Mouse (Mus musculus): Measurements from ENCODE around the gene Zfp94. TPM values are rescaled to one million over a fixed set of nuclear protein-coding genes. Genes with fewer than 3 reads are reported as not detected.

Zfp94 gene
- polyA plus RNA-seq (2012; rRNA removed), result 7.2 and 7.4 TPM in 2 replicates

DNA sequence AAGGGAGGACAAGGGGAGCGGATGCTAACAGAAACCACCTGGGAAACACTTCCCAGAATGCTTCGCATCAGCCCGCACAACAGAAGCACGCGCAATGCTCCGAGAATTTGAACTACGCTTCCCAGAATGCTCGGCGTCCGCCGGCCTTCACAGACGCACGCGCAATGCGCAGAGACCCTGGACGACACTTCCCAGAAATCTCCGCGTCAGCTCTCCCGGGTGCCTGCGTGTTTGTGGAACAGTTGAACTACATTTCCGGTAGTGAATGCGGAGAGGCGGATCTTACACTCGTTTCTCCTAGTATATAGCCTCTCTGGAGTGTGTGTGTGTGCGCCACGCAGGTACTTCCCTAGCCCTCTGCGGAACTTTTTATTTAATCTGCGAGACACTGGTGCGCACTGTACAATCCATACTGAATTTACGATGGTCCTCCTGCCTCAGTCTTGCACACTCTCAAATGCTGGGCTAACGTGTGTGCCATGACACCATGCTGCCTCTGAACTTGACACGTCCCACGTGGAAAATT, at the start of gene Zfp94:
Gene Zfp94 (minus strand): TSS at position 100 of the 526 bp plus-strand sequence.
- DNase-seq (ENCODE audit: low read depth), result peak; percentile 67

GRCm38 (mm10) chr7:24365258-24366014, 49.0 kb upstream of the Zfp94 start:
- no peak for DNase-seq (ENCODE audit: low read depth)

DNA sequence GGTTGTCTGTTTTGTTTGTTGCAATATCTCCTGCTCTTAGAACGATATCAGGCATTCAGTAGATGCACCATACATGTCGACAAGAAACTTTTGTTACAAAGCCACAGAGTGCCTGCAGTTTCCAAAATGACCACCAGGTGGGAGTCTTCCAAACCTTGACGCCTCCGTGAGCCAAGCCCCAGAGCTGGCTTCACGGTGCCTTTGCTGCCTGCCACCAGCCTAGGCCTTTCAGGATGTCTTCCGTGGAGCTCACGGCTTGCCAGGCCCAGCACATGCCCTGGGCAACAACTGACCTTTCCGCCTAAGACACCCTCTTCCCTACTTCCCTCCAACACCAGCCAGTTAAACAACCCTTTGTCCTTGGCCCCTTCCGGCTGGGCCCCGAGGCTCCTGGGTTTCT, 48.4 kb upstream of the Zfp94 start:
- no peak for DNase-seq (ENCODE audit: low read depth)

DNA sequence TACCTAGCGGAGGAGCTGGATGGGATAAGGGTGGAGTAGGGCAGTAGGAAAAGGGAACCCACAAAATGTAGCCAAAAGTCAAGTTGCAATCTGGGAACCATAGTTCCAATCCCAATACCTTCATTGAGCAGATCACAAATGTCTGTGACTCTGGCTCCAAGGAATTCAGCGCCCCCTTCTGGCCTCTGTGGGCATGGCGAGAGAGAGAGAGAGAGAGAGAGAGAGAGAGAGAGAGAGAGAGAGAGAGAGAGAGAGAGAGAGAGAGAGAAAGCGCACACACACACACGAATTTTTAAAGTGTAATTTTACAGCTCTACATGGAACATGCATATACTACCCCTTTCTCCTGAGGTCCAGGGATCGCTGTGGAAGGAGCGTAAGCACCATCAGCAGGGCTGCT, 46.8 kb upstream of the Zfp94 start:
- DNase-seq (ENCODE audit: low read depth), result no peak

GRCm38 (mm10) chr7:24361001-24361400, 44.5 kb upstream of the Zfp94 start:
- no peak for DNase-seq (ENCODE audit: low read depth)

GRCm38 (mm10) chr7:24359269-24359668, 42.8 kb upstream of the Zfp94 start:
- DNase-seq (ENCODE audit: low read depth), result no peak

DNA sequence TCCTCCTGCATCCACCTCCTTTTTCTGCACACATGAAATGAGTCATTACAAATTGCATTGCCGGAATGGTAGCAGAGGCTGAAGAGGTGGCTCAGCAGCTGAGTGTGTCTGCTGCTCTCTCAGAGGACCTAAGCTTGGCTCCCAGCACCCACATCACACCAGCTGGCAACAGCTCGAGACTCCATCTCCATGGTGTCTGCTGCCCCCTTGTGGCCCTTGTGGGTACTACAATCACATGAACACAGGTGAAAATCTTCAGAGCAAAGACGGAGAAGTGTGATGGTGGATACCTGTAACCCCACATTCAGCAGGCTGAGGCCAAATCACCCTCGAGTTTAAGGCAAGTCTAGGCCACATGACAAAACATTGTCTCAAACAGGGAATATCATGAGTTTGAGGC, 41.4 kb upstream of the Zfp94 start:
- DNase-seq (ENCODE audit: low read depth), result no peak

- no peak for DNase-seq (ENCODE audit: low read depth)
Measured at GRCm38 (mm10) chr7:24356081-24356480, 39.6 kb upstream of the Zfp94 start.

DNA sequence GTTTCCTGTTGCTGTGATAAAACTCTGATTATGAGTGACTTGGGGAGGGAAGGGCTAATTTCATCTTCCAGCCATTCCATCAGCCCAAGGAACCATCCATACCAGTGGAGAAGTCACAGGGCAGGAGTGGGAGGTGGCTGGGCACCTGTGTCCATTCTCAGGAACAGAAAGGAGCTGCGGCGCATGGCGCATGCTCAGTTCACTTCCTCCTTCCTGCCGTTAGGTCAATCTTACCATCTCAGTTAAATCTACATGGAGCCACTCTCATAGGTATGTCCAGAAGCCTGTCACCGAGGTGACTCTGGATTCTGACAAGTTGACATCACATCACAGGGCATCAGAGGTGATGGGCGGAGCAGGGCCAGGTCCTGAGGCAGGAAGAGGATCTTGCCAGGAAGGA, 39.2 kb upstream of the Zfp94 start:
- DNase-seq (ENCODE audit: low read depth), result no peak

DNA sequence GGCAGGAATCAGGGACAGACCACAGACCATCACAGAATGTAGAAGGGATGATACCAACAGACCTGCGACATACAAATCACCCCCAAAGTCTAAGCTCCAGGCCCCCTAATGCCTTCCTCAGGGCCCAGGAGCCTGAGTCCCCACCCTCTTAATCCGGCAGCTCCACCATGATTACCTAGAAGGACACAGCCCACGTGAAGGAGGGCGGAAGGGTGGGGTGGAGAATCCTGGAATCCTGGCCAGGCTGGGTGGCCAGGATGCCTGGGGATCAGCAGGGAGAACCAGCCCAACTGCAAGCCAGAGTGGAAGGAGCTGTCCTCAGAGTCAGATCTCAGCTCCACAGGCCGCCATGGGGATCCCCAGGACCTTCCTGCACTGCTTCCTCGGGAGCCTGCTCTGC, 32.4 kb upstream of the Zfp94 start, which contains the start of gene Lypd5:
Gene Lypd5 (plus strand): TSS at position 301 of the 400 bp plus-strand sequence.
- DNase-seq (ENCODE audit: low read depth), result no peak

- DNase-seq (ENCODE audit: low read depth), result no peak
Measured at GRCm38 (mm10) chr7:24346444-24346843, 30.0 kb upstream of the Zfp94 start.

DNA sequence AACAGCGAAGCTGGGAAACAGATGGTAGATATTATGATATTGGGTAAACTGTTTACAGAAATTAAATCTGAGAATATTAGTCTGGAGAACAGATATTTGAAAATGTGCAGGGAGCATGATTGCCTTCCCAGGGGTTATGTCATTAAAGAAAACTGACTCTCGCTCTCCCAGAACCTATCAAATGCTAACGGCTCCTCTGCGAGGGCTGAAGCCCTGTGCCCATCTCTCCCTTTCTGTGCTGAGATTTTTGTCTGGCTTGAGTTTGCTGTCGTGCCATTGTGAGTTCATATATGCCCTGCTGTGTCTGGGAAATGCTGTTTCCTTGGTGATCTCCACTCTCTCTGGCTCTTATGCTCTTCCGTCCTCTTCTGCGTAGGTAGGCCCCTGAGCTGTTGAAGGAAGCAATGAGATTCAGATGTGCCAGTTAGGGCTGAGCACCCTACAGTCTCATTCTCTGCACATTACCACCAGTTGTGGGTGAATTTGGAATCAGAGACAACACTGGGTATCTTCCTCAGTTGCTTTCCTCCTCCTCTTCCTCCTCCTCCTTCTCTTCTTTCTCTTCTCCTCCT, 27.3 kb upstream of the Zfp94 start:
- DNase-seq (ENCODE audit: low read depth), result no peak

GRCm38 (mm10) chr7:24338241-24338640, 21.8 kb upstream of the Zfp94 start:
- DNase-seq (ENCODE audit: low read depth), result no peak

- DNase-seq (ENCODE audit: low read depth), result no peak
Measured at GRCm38 (mm10) chr7:24335699-24336309, 19.3 kb upstream of the Zfp94 start.

- DNase-seq (ENCODE audit: low read depth), result no peak
Measured at GRCm38 (mm10) chr7:24333304-24333986, 17.0 kb upstream of the Zfp94 start, which contains the start of gene Tescl. Tescl (minus strand) TSS chr7:24333936.

GRCm38 (mm10) chr7:24327281-24327975, 11.0 kb upstream of the Zfp94 start:
- peak; percentile 46 for DNase-seq (ENCODE audit: low read depth)

DNA sequence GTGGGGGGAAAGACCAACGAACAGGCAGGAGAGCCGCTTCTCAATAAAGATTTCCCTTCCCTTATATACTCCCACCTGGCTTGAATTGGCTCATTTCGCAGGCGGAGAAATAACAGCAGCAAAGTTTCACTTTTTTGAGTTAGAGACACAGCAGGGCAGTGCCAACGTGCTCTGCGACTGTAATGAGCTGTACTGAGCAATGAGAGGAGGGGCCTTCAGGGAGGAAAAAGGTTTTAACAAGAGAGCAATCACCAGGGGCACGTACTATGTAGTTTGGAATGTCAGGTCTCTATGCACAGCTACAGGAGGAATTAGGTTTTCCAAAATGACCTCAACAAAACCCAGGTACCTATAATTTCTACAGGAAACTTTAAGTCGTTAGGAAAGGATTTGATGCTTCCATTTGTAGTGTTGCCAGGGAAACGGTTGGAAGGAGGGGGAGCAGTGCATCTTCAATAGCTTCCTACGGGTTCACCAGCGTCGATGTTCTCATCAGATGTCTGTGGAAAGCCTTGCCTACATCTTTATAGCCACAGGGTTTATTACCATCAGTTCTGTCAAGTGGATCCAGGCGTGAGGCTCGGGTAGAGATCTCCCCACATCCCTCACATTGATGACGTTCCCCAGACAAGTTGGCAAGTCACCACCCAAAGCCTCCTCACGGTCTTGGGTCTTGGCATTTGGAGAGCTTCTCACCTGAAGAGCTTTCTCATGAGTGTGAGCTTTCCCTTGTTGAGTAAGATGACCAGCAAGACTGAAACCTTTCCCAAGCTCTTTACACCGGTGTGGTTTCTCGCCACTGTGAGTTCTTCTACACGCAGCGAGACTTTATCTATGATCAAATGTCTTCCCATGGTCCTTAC, 10.0 kb upstream of the Zfp94 start:
- DNase-seq (ENCODE audit: low read depth), result no peak

DNA sequence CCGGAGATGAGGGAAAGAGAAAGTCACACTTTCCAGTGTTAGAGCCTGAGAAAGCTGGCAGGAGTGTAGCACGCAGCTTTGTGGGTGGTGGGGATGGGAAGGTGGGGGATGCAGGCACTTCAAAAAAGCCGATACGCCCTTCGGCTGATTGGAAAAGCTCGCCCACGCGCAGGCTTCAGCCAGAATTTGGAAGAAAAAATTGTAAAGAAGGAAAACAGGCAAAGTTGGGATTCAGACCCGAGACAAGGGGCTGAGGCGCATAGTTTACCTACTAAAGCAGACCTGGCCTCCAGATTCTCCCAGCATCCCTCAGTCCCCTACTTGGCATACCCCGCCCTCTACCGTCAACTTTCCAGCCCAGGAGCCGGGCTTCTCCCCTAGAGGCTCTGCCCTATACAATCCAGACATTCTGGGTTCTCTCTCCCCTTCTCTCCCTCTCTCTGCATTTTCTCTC, 9.2 kb upstream of the Zfp94 start:
- no peak for DNase-seq (ENCODE audit: low read depth)

- DNase-seq (ENCODE audit: low read depth), result peak; percentile 66
Measured at GRCm38 (mm10) chr7:24325197-24325596, 8.7 kb upstream of the Zfp94 start.

- no peak for DNase-seq (ENCODE audit: low read depth)
Measured at GRCm38 (mm10) chr7:24322593-24322992, 6.1 kb upstream of the Zfp94 start.

Data from gonadal fat pad, adult 2 months (tissue).